Mouse (Mus musculus) liver, embryonic 14.5 days (tissue): ENCODE data around the gene Cbln1. TPM values are rescaled to one million over a fixed set of nuclear protein-coding genes. Genes with fewer than 3 reads are reported as not detected.

Experiments
- ATAC-seq: fragments of 200-750 bp; cut with Nextera tagmentation; 2 replicates; pipeline ENCODE4 v1.8.0; 2017; ENCODE audit warnings: moderate number of reproducible peaks, mild to moderate bottlenecking, moderate library complexity; ENCODE audit not compliant: insufficient read depth
- DNase-seq, 3 experiments: peaks; one replicate each; pipeline ENCODE4 v3.0.0-alpha.2; 2012 to 2013; ENCODE audit warnings: low read depth in 3 of 3, low spot score in 3 of 3
- H3K27ac ChIP-seq: fragments of 300-500 bp; sonication (generic); 2 replicates; pipeline ENCODE4 v1.5.1; 2014; ENCODE audit warnings: moderate library complexity, mild to moderate bottlenecking, control low read depth, inconsistent platforms
- H3K27me3 ChIP-seq: fragments of 300-500 bp; sonication (generic); 2 replicates; pipeline ENCODE4 v1.6.1; 2014; ENCODE audit warnings: mild to moderate bottlenecking, low read length, moderate library complexity; ENCODE audit not compliant: control insufficient read depth, insufficient read depth
- H3K36me3 ChIP-seq: fragments of 300-500 bp; sonication (generic); replicated peaks from 2 replicates; pipeline ENCODE4 v1.6.1; 2014; ENCODE audit warnings: low read depth; ENCODE audit not compliant: control insufficient read depth, insufficient read depth
- H3K4me1 ChIP-seq, 2 experiments: fragments of 200-500 bp in 1 of 2; fragments of 300-500 bp in 1 of 2; sonication (generic) in 1 of 2; replicated peaks; 2 replicates each; pipeline ENCODE4 v1.6.1; 2012 to 2014; ENCODE audit warnings: antibody characterized with exemption in 1 of 2, inconsistent platforms in 1 of 2, low read length in 1 of 2; ENCODE audit not compliant: control insufficient read depth in 2 of 2, insufficient read depth in 2 of 2
- H3K4me2 ChIP-seq: fragments of 300-500 bp; sonication (generic); 2 replicates; pipeline ENCODE4 v1.6.1; 2014; ENCODE audit warnings: low read depth, mild to moderate bottlenecking, control low read depth, moderate library complexity
- H3K4me3 ChIP-seq, 2 experiments: fragments of 200-500 bp in 1 of 2; fragments of 300-500 bp in 1 of 2; sonication (generic) in 1 of 2; 2 replicates each; pipeline ENCODE4 v1.5.1; 2012 to 2014; ENCODE audit warnings: low read depth in 2 of 2, low read length in 2 of 2, mild to moderate bottlenecking in 2 of 2, control low read depth in 1 of 2, inconsistent platforms in 1 of 2, moderate library complexity in 1 of 2; ENCODE audit not compliant: insufficient read depth in 1 of 2
- H3K9ac ChIP-seq: fragments of 300-500 bp; sonication (generic); replicated peaks from 2 replicates; pipeline ENCODE4 v1.6.1; 2014; ENCODE audit warnings: mild to moderate bottlenecking, control low read depth, moderate library complexity
- H3K9me3 ChIP-seq: fragments of 300-500 bp; sonication (generic); 2 replicates; pipeline ENCODE4 v1.6.1; 2016; ENCODE audit warnings: low read length, mixed read lengths; ENCODE audit not compliant: control insufficient read depth
- CTCF ChIP-seq: IDR thresholded peaks from 2 replicates; pipeline ENCODE4 v1.5.1; 2016; ENCODE audit warnings: antibody characterized with exemption, low read depth, control low read depth
- EP300 ChIP-seq: IDR thresholded peaks from 2 replicates; pipeline ENCODE4 v1.6.1; 2016; ENCODE audit warnings: antibody characterized with exemption, low read depth
- WGBS: fragments of 180-500 bp; shearing (Covaris S2); extraction: QIAGEN DNeasy Blood & Tissue Kit; methylation state at CpG from one replicate; pipeline ENCODE4 v1.1.7; 2014; ENCODE audit not compliant: insufficient replicate concordance; 5-methylcytosine and 5-hydroxymethylcytosine counted together
- polyA plus RNA-seq, 2 experiments: library from polyadenylated mRNA; depleted of rRNA in 1 of 2; stranded (reverse) in 1 of 2; unstranded in 1 of 2; fragments of >200 nt; fragmentation: Nextera tagmentation in 1 of 2; extraction: Ambion mirVana in 1 of 2; gene quantifications; 2 replicates each; pipeline versions ENCODE4 v1.2.1 to v1.2.3; 2012 to 2014

Gene Cbln1
- polyA plus RNA-seq, 2 experiments, result 0.02 TPM; not detected in 1

DNA sequence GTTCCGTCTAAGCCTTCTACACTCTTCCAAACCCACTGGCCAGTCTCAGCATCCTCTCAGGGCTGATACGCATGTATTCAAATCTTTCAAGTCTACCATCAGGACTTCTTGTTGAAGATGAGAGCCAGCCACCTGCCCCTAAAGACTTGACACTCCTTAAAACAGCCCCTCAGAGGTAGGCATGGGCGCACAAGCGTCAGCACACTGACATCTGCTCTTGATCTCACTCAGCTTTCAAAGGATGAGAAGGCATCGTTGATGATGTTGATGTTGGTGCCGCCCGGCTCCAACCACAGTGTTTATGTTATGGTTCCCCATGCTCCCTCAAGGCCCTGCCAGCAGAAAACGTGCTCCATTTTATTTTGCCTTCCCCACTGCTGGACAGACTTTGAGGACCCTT is 50.7 kb downstream of the Cbln1 start:
- H3K9me3 ChIP-seq, result no peaks in the 10 kb centered on the region
- whole genome bisulfite sequencing, result 59% methylated on average over 8 of the region's 8 CpGs
- DNase-seq, result no peak

More for the DNA sequence above, 50.7 kb downstream of the Cbln1 start:
- no peaks in the 10 kb centered on the region for H3K27me3 ChIP-seq
- H3K9ac ChIP-seq, result no peak overlapping the region
- H3K4me3 ChIP-seq, result no peak overlapping the region
- no peak overlapping the region for H3K4me2 ChIP-seq
- H3K27ac ChIP-seq, result no peak overlapping the region
- no peak for ATAC-seq
- no peaks in the 10 kb centered on the region for H3K36me3 ChIP-seq
- TF ChIP-seq EP300 (no peak), CTCF (no peak)
- H3K4me1 ChIP-seq, result no peaks in the 10 kb centered on the region

Other genes starting within 250 kb of the Cbln1 start
- not detected in 2 replicates for gene 4933402J07Rik, start 91.2 kb upstream of the Cbln1 start, polyA plus RNA-seq (2012; rRNA removed)
- not detected in 2 replicates for gene 4933402J07Rik, start 91.2 kb upstream of the Cbln1 start, polyA plus RNA-seq (2014; fragmentation: Nextera tagmentation; extraction: Ambion mirVana)